Mouse (Mus musculus): Measurements from ENCODE around the gene Btbd10.

The Btbd10 gene

GRCm38 (mm10) chr7:113368746-113369619 is at the start of gene Btbd10:
Btbd10 (minus strand) TSS chr7:113369392.
- no peaks in the 10 kb centered on the region for H3K36me3 ChIP-seq (ENCODE audit: control insufficient read depth, insufficient read depth, low read length, poor library complexity, severe bottlenecking)

GRCm38 (mm10) chr7:113416536-113416935 is 47.3 kb upstream of the Btbd10 start:
- peak; percentile 4 for DNase-seq (ENCODE audit: low read depth, low spot score)
- H3K36me3 ChIP-seq (ENCODE audit: control insufficient read depth, insufficient read depth, low read length, poor library complexity, severe bottlenecking), result no peaks in the 10 kb centered on the region

More at GRCm38 (mm10) chr7:113368746-113369619, at the start of gene Btbd10:
- H3K27me3 ChIP-seq (ENCODE audit: control insufficient read depth, insufficient read depth, low read length, poor library complexity, severe bottlenecking), result no peaks in the 10 kb centered on the region
- peak; percentile 99 for DNase-seq (ENCODE audit: low read depth, low spot score)

GRCm38 (mm10) chr7:113415256-113415655 is 46.1 kb upstream of the Btbd10 start:
- H3K27me3 ChIP-seq (ENCODE audit: control insufficient read depth, insufficient read depth, low read length, poor library complexity, severe bottlenecking), result no peaks in the 10 kb centered on the region
- DNase-seq (ENCODE audit: low read depth, low spot score), result no peak
- no peaks in the 10 kb centered on the region for H3K36me3 ChIP-seq (ENCODE audit: control insufficient read depth, insufficient read depth, low read length, poor library complexity, severe bottlenecking)

More at GRCm38 (mm10) chr7:113416536-113416935, 47.3 kb upstream of the Btbd10 start:
- H3K27me3 ChIP-seq (ENCODE audit: control insufficient read depth, insufficient read depth, low read length, poor library complexity, severe bottlenecking), result no peaks in the 10 kb centered on the region

- H3K36me3 ChIP-seq (ENCODE audit: control insufficient read depth, insufficient read depth, low read length, poor library complexity, severe bottlenecking), result no peaks in the 10 kb centered on the region
- DNase-seq (ENCODE audit: low read depth, low spot score), result peak; percentile 5
- no peaks in the 10 kb centered on the region for H3K27me3 ChIP-seq (ENCODE audit: control insufficient read depth, insufficient read depth, low read length, poor library complexity, severe bottlenecking)
Observed at GRCm38 (mm10) chr7:113408712-113409111, 39.5 kb upstream of the Btbd10 start.

GRCm38 (mm10) chr7:113398083-113398482 is 28.9 kb upstream of the Btbd10 start:
- DNase-seq (ENCODE audit: low read depth, low spot score), result no peak
- H3K27me3 ChIP-seq (ENCODE audit: control insufficient read depth, insufficient read depth, low read length, poor library complexity, severe bottlenecking), result no peaks in the 10 kb centered on the region

GRCm38 (mm10) chr7:113396661-113397060 is 27.5 kb upstream of the Btbd10 start:
- DNase-seq (ENCODE audit: low read depth, low spot score), result no peak
- Histone ChIP-seq H3K36me3 (ENCODE audit: control insufficient read depth, insufficient read depth, low read length, poor library complexity, severe bottlenecking) (no peaks in the 10 kb centered on the region), H3K27me3 (ENCODE audit: control insufficient read depth, insufficient read depth, low read length, poor library complexity, severe bottlenecking) (no peaks in the 10 kb centered on the region)

More at GRCm38 (mm10) chr7:113398083-113398482, 28.9 kb upstream of the Btbd10 start:
- H3K36me3 ChIP-seq (ENCODE audit: control insufficient read depth, insufficient read depth, low read length, poor library complexity, severe bottlenecking), result no peaks in the 10 kb centered on the region

- Histone ChIP-seq H3K27me3 (ENCODE audit: control insufficient read depth, insufficient read depth, low read length, poor library complexity, severe bottlenecking) (no peaks in the 10 kb centered on the region), H3K36me3 (ENCODE audit: control insufficient read depth, insufficient read depth, low read length, poor library complexity, severe bottlenecking) (no peaks in the 10 kb centered on the region)
- no peak for DNase-seq (ENCODE audit: low read depth, low spot score)
Observed at GRCm38 (mm10) chr7:113391619-113392018, 22.4 kb upstream of the Btbd10 start.

GRCm38 (mm10) chr7:113388470-113388869 is 19.3 kb upstream of the Btbd10 start, which contains the start of gene Pth:
Pth (minus strand) TSS chr7:113388570.
- no peaks in the 10 kb centered on the region for H3K36me3 ChIP-seq (ENCODE audit: control insufficient read depth, insufficient read depth, low read length, poor library complexity, severe bottlenecking)
- no peak for DNase-seq (ENCODE audit: low read depth, low spot score)

GRCm38 (mm10) chr7:113377875-113378658 is 8.9 kb upstream of the Btbd10 start:
- no peaks in the 10 kb centered on the region; the same call in 1 of the 2 replicates for H3K27me3 ChIP-seq (ENCODE audit: control insufficient read depth, insufficient read depth, low read length, poor library complexity, severe bottlenecking)
- H3K36me3 ChIP-seq (ENCODE audit: control insufficient read depth, insufficient read depth, low read length, poor library complexity, severe bottlenecking), result no peaks in the 10 kb centered on the region
- DNase-seq (ENCODE audit: low read depth, low spot score), result peak; percentile 92

More at GRCm38 (mm10) chr7:113388470-113388869, 19.3 kb upstream of the Btbd10 start, which contains the start of gene Pth:
- H3K27me3 ChIP-seq (ENCODE audit: control insufficient read depth, insufficient read depth, low read length, poor library complexity, severe bottlenecking), result no peaks in the 10 kb centered on the region; the same call in 1 of the 2 replicates

GRCm38 (mm10) chr7:113372682-113373081 is 3.5 kb upstream of the Btbd10 start:
- Histone ChIP-seq H3K27me3 (ENCODE audit: control insufficient read depth, insufficient read depth, low read length, poor library complexity, severe bottlenecking) (no peaks in the 10 kb centered on the region), H3K36me3 (ENCODE audit: control insufficient read depth, insufficient read depth, low read length, poor library complexity, severe bottlenecking) (no peaks in the 10 kb centered on the region)
- peak; percentile 42 for DNase-seq (ENCODE audit: low read depth, low spot score)

- Histone ChIP-seq H3K27me3 (ENCODE audit: control insufficient read depth, insufficient read depth, low read length, poor library complexity, severe bottlenecking) (no peaks in the 10 kb centered on the region), H3K36me3 (ENCODE audit: control insufficient read depth, insufficient read depth, low read length, poor library complexity, severe bottlenecking) (no peaks in the 10 kb centered on the region)
- peak; percentile 77 for DNase-seq (ENCODE audit: low read depth, low spot score)
Observed at GRCm38 (mm10) chr7:113369620-113370340, 588 bp upstream of the Btbd10 start.

GRCm38 (mm10) chr7:113367440-113367839 is 1.8 kb downstream of the Btbd10 start:
- Histone ChIP-seq H3K27me3 (ENCODE audit: control insufficient read depth, insufficient read depth, low read length, poor library complexity, severe bottlenecking) (no peaks in the 10 kb centered on the region), H3K36me3 (ENCODE audit: control insufficient read depth, insufficient read depth, low read length, poor library complexity, severe bottlenecking) (no peaks in the 10 kb centered on the region)
- no peak for DNase-seq (ENCODE audit: low read depth, low spot score)

GRCm38 (mm10) chr7:113349089-113349488 is 20.1 kb downstream of the Btbd10 start:
- no peaks in the 10 kb centered on the region for H3K36me3 ChIP-seq (ENCODE audit: control insufficient read depth, insufficient read depth, low read length, poor library complexity, severe bottlenecking)
- no peaks in the 10 kb centered on the region for H3K27me3 ChIP-seq (ENCODE audit: control insufficient read depth, insufficient read depth, low read length, poor library complexity, severe bottlenecking)
- DNase-seq (ENCODE audit: low read depth, low spot score), result no peak

- Histone ChIP-seq H3K36me3 (ENCODE audit: control insufficient read depth, insufficient read depth, low read length, poor library complexity, severe bottlenecking) (no peaks in the 10 kb centered on the region), H3K27me3 (ENCODE audit: control insufficient read depth, insufficient read depth, low read length, poor library complexity, severe bottlenecking) (no peaks in the 10 kb centered on the region)
- no peak for DNase-seq (ENCODE audit: low read depth, low spot score)
Observed at GRCm38 (mm10) chr7:113347694-113348093, 21.5 kb downstream of the Btbd10 start.

All from splenic B cell, adult 2 months (primary cell).